Mouse (Mus musculus): ENCODE data around the gene Zfp467.

DNA sequence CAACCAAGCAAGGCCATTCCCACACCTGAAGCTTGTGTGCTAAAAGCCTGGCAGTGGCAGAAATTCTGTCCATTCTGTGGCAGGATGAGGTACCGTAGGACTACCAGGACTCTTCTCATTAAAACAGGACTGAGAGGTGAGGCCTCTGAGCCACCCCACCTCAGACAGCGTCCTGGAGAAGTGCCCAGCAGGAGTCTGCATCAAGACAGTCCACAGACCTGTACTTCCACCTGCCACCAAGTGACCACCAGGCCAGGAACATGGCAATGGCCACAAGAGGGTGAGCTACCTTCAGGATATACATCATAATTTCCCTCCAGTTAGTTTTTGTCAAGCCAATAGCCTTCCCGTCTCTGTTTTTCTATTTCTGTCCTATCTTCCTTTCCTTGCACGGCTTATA lies 33.5 kb downstream of the Zfp467 start:
- no peak for TF ChIP-seq CTCF (IDR thresholded peaks at IDR 0.05; ENCODE audit: extremely low read depth, insufficient read depth, low read length)
- TF ChIP-seq POLR2A (IDR thresholded peaks at IDR 0.05; ENCODE audit: extremely low read depth, insufficient read depth, low read length), result no peak

Measured in cortical plate, adult 2 months (tissue).